ENCODE assay signal across 38 mouse cellular contexts in genomic region chr13:98948146-98948545, GRCm38 (mm10). TPM values are rescaled to one million over a fixed set of nuclear protein-coding genes. Genes with fewer than 3 reads are reported as not detected.
"Had no signal": no experiment of that assay in that cellular context is flagged by ENCODE, and none has a peak within 500 bp of the region (broad histone marks: within the 10 kb centered on the region; RNA-seq: fewer than 3 reads in every experiment).

No protein-coding gene starts in this region.

- H3K9ac ChIP-seq: embryonic facial prominence, embryonic 12.5 days; embryonic facial prominence, embryonic 13.5 days; embryonic facial prominence, embryonic 15.5 days; forebrain, embryonic 12.5 days; forebrain, embryonic 13.5 days; forebrain, embryonic 15.5 days; forebrain, postnatal 0 days had no signal

- DNase-seq: cerebellum, adult 18-20 months; cerebellum, adult 2 months; cerebellum, adult 8-10 months; cerebellum, adult 9-10 months; cerebellum, adult 9-11 months; cerebellum, postnatal 10 days; cerebellum, postnatal 14 days; cerebellum, postnatal 25 days; cerebellum, postnatal 36 days; embryo, embryonic 11 days; forebrain, postnatal 0 days; gastrocnemius, adult 2 months; gastrocnemius, postnatal 10 days; gastrocnemius, postnatal 14 days; gastrocnemius, postnatal 25 days; gastrocnemius, postnatal 36 days; heart, adult 18-20 months had no signal

- H3K27me3 ChIP-seq: embryonic facial prominence, embryonic 12.5 days; embryonic facial prominence, embryonic 13.5 days; embryonic facial prominence, embryonic 15.5 days; forebrain, embryonic 12.5 days; forebrain, embryonic 13.5 days; forebrain, embryonic 15.5 days had no signal

- H3K4me3 ChIP-seq: embryonic facial prominence, embryonic 10.5 days; embryonic facial prominence, embryonic 12.5 days; embryonic facial prominence, embryonic 13.5 days; embryonic facial prominence, embryonic 15.5 days; erythroblast, embryonic 14.5 days; forebrain, embryonic 10.5 days; forebrain, embryonic 12.5 days; forebrain, embryonic 13.5 days; forebrain, embryonic 15.5 days; gastrocnemius, adult 2 months had no signal

- H3K27ac ChIP-seq: embryonic facial prominence, embryonic 10.5 days; embryonic facial prominence, embryonic 12.5 days; embryonic facial prominence, embryonic 13.5 days; embryonic facial prominence, embryonic 15.5 days; forebrain, embryonic 10.5 days; forebrain, embryonic 12.5 days; forebrain, embryonic 13.5 days; forebrain, embryonic 15.5 days; gastrocnemius, adult 2 months had no signal

- H3K9me3 ChIP-seq: embryonic facial prominence, embryonic 10.5 days; embryonic facial prominence, embryonic 12.5 days; embryonic facial prominence, embryonic 13.5 days; embryonic facial prominence, embryonic 15.5 days; forebrain, embryonic 10.5 days; forebrain, embryonic 12.5 days; forebrain, embryonic 13.5 days; forebrain, embryonic 15.5 days had no signal

- H3K4me1 ChIP-seq: embryonic facial prominence, embryonic 12.5 days; embryonic facial prominence, embryonic 13.5 days; embryonic facial prominence, embryonic 15.5 days; forebrain, embryonic 12.5 days; forebrain, embryonic 13.5 days; forebrain, embryonic 15.5 days had no signal

- ATAC-seq: forebrain, embryonic 13.5 days; forebrain, embryonic 14.5 days; forebrain, embryonic 15.5 days; forebrain, embryonic 16.5 days; forebrain, postnatal 0 days had no signal

- H3K36me3 ChIP-seq: embryonic facial prominence, embryonic 10.5 days; embryonic facial prominence, embryonic 12.5 days; embryonic facial prominence, embryonic 13.5 days; embryonic facial prominence, embryonic 15.5 days; forebrain, embryonic 10.5 days; forebrain, embryonic 12.5 days; forebrain, embryonic 15.5 days had no signal

- H3K4me2 ChIP-seq: embryonic facial prominence, embryonic 12.5 days; embryonic facial prominence, embryonic 13.5 days; embryonic facial prominence, embryonic 15.5 days; forebrain, embryonic 12.5 days; forebrain, embryonic 13.5 days; forebrain, embryonic 15.5 days had no signal

RNA-seq across cellular contexts. Expression of gene 1700024P04Rik, which starts 36.2 kb away (rescaled TPM):
- total RNA-seq: common myeloid progenitor, adult 5-6 weeks; forebrain, postnatal 0 days; gastrocnemius, adult 18-20 months; gastrocnemius, adult 2 months; gastrocnemius, adult 8-10 months; gastrocnemius, postnatal 10 days; gastrocnemius, postnatal 14 days; gastrocnemius, postnatal 25 days; gastrocnemius, postnatal 36 days; gastrocnemius, postnatal 4 days; granulocyte monocyte progenitor cell, adult 5-6 weeks; heart, adult 18-20 months had no signal
- polyA plus RNA-seq: cerebellum, adult 2 months; cortical plate, adult 2 months; embryonic facial prominence, embryonic 10.5 days; embryonic facial prominence, embryonic 11.5 days; embryonic facial prominence, embryonic 12.5 days; embryonic facial prominence, embryonic 13.5 days; embryonic facial prominence, embryonic 14.5 days; embryonic facial prominence, embryonic 15.5 days; erythroblast, embryonic 14.5 days; forebrain, embryonic 10.5 days; forebrain, embryonic 11.5 days; forebrain, embryonic 12.5 days; forebrain, embryonic 13.5 days; forebrain, embryonic 14.5 days; forebrain, embryonic 15.5 days; forebrain, embryonic 16.5 days; forebrain, postnatal 0 days; frontal cortex, adult 2 months had no signal
